Mouse (Mus musculus): ENCODE measurements around the gene Scgb2b21. TPM values are rescaled to one million over a fixed set of nuclear protein-coding genes. Genes with fewer than 3 reads are reported as not detected.
"Not testable (repeated sequence)": the region's sequence is repeated elsewhere in the genome, so short reads cannot be mapped to it uniquely, and the experiment has no call there.

Gene Scgb2b21
- not detected in 2 replicates for total RNA-seq (2014; rRNA removed; ENCODE audit: low replicate concordance)
- not detected in 2 replicates for polyA plus RNA-seq (2015; fragmentation: Nextera tagmentation; extraction: Ambion mirVana)

DNA sequence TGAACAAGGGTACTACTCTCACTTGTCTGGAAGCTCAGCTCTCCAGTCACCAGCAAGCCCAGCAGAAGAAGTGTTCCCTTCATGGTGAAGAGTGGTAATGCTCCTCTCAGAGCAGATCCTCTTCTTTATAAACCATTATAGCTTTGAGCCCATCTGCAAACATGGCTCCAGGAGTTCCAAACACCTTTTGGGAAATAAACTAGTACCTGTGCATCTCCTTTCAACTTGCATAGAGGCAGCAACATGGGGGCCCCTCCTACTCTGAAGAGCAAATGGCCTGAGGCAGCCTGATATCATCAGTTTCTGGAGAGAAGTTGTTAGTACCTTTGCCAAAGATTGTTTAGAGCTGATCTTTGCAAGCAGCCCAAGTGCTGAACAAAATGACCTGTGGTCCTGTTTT is at the start of gene Scgb2b21:
Gene Scgb2b21 (minus strand): TSS at position 101 of the 400 bp plus-strand sequence.
- no peak within 1 kb of the TSS for H3K4me3 ChIP-seq (ENCODE audit: low read depth, low read length)
- ATAC-seq (ENCODE audit: insufficient read depth, low read depth) = no peak
- H3K9me3 ChIP-seq (replicated peaks; ENCODE audit: control insufficient read depth, low read length) = peaks cover 30% of the 10 kb centered on the region
- no peak within 1 kb of the TSS for H3K9ac ChIP-seq (replicated peaks; ENCODE audit: low read depth, low read length)
- no peak for TF ChIP-seq CTCF (IDR thresholded peaks at IDR 0.05; ENCODE audit: low read depth)
- TF ChIP-seq EP300 (IDR thresholded peaks at IDR 0.05; ENCODE audit: low read depth) = no peak
- H3K4me1 ChIP-seq (ENCODE audit: control insufficient read depth, insufficient read depth) = no peaks in the 10 kb centered on the region
- no peak within 1 kb of the TSS for H3K4me2 ChIP-seq (ENCODE audit: low read depth, low read length)
- no peak within 1 kb of the TSS for H3K27ac ChIP-seq (ENCODE audit: low read depth)
- H3K36me3 ChIP-seq (replicated peaks; ENCODE audit: control insufficient read depth, insufficient read depth, low read length) = no peaks in the 10 kb centered on the region
- no peaks in the 10 kb centered on the region for H3K27me3 ChIP-seq (ENCODE audit: control insufficient read depth, insufficient read depth, low read length)
- DNase-seq (ENCODE audit: low spot score) = no peak

DNA sequence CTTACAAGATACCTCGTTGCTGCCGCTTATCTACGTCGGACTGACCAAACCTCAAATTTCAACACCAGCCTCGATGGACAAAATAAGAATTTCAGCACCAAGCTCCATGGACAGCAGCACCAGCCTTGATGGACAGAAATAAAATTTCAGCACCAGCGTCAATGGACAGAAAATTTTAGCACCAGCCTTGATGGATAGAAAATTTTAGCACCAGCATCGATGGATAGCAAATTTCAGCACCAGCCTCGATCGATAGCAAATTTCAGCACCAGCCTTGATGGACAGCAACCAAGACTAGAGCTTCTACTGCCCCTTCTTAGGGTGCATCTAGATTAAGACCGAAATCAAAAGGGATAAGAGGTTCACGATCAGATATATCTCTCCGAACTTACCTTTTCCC is 23.2 kb upstream of the Scgb2b21 start:
- DNase-seq (ENCODE audit: low spot score); H3K27me3 ChIP-seq (ENCODE audit: control insufficient read depth, insufficient read depth, low read length); H3K4me1 ChIP-seq (ENCODE audit: control insufficient read depth, insufficient read depth); ATAC-seq (ENCODE audit: insufficient read depth, low read depth); H3K36me3 ChIP-seq (replicated peaks; ENCODE audit: control insufficient read depth, insufficient read depth, low read length); H3K4me3 ChIP-seq (ENCODE audit: low read depth, low read length); H3K27ac ChIP-seq (ENCODE audit: low read depth); H3K9ac ChIP-seq (replicated peaks; ENCODE audit: low read depth, low read length); H3K4me2 ChIP-seq (ENCODE audit: low read depth, low read length): not testable (repeated sequence)
- peaks cover 12% of the 10 kb centered on the region; the same call in 1 of the 2 replicates for H3K9me3 ChIP-seq (replicated peaks; ENCODE audit: control insufficient read depth, low read length)
- 77% methylated on average over 12 of the region's 12 CpGs for WGBS

Other genes with a start within 250 kb of the Scgb2b21 start
- not detected in 2 replicates for gene Scgb2b19, start 240.1 kb downstream of the Scgb2b21 start, total RNA-seq (2014; rRNA removed; ENCODE audit: low replicate concordance)
- gene Scgb2b19, start 240.1 kb downstream of the Scgb2b21 start, polyA plus RNA-seq (2015; fragmentation: Nextera tagmentation; extraction: Ambion mirVana) = not detected in 2 replicates
- gene Scgb1b19, start 233.2 kb downstream of the Scgb2b21 start, total RNA-seq (2014; rRNA removed; ENCODE audit: low replicate concordance) = not detected in 2 replicates
- not detected in 2 replicates for gene Scgb1b19, start 233.2 kb downstream of the Scgb2b21 start, polyA plus RNA-seq (2015; fragmentation: Nextera tagmentation; extraction: Ambion mirVana)
- not detected in 2 replicates for gene Scgb2b20, start 154.1 kb downstream of the Scgb2b21 start, total RNA-seq (2014; rRNA removed; ENCODE audit: low replicate concordance)
- not detected in 2 replicates for gene Scgb2b20, start 154.1 kb downstream of the Scgb2b21 start, polyA plus RNA-seq (2015; fragmentation: Nextera tagmentation; extraction: Ambion mirVana)
- not detected in 2 replicates for gene Scgb1b20, start 147.2 kb downstream of the Scgb2b21 start, total RNA-seq (2014; rRNA removed; ENCODE audit: low replicate concordance)
- gene Scgb1b20, start 147.2 kb downstream of the Scgb2b21 start, polyA plus RNA-seq (2015; fragmentation: Nextera tagmentation; extraction: Ambion mirVana) = not detected in 2 replicates
- not detected in 2 replicates for gene Scgb2b24, start 218.9 kb upstream of the Scgb2b21 start, total RNA-seq (2014; rRNA removed; ENCODE audit: low replicate concordance)
- not detected in 2 replicates for gene Scgb2b24, start 218.9 kb upstream of the Scgb2b21 start, polyA plus RNA-seq (2015; fragmentation: Nextera tagmentation; extraction: Ambion mirVana)
- not detected in 2 replicates for gene Scgb1b24, start 223.3 kb upstream of the Scgb2b21 start, total RNA-seq (2014; rRNA removed; ENCODE audit: low replicate concordance)
- not detected in 2 replicates for gene Scgb1b24, start 223.3 kb upstream of the Scgb2b21 start, polyA plus RNA-seq (2015; fragmentation: Nextera tagmentation; extraction: Ambion mirVana)